Mouse (Mus musculus) forebrain, embryonic 13.5 days (tissue): ENCODE measurements at regions not wholly inside any gene's neighbourhood (a gene's known extent, or its start where the extent isn't known, plus 50 kb on each side); places are given as distances from the start of the nearest gene placed in this dataset.

Experiments used
- ATAC-seq: fragments of 200-750 bp; cut with Nextera tagmentation; 2 replicates; pipeline ENCODE4 v1.8.0; 2017
- H3K27ac ChIP-seq: fragments of 300-500 bp; sonication (generic); 2 replicates; pipeline ENCODE4 v1.5.1; 2015; ENCODE audit warnings: inconsistent platforms, mild to moderate bottlenecking, moderate library complexity
- H3K27me3 ChIP-seq: fragments of 300-500 bp; sonication (generic); 2 replicates; pipeline ENCODE4 v1.6.1; 2015; ENCODE audit warnings: mild to moderate bottlenecking, inconsistent platforms
- H3K36me3 ChIP-seq: fragments of 300-500 bp; sonication (generic); 2 replicates; pipeline ENCODE4 v1.6.1; 2015; ENCODE audit warnings: mild to moderate bottlenecking, inconsistent platforms; ENCODE audit not compliant: poor library complexity, severe bottlenecking
- H3K4me1 ChIP-seq: fragments of 300-500 bp; sonication (generic); 2 replicates; pipeline ENCODE4 v1.6.1; 2015; ENCODE audit warnings: inconsistent platforms
- H3K4me2 ChIP-seq: fragments of 300-500 bp; sonication (generic); 2 replicates; pipeline ENCODE4 v1.6.1; 2015; ENCODE audit warnings: inconsistent platforms, mild to moderate bottlenecking, moderate library complexity
- H3K4me3 ChIP-seq: fragments of 300-500 bp; sonication (generic); 2 replicates; pipeline ENCODE4 v1.5.1; 2015; ENCODE audit warnings: mild to moderate bottlenecking, inconsistent platforms
- H3K9ac ChIP-seq: fragments of 300-500 bp; sonication (generic); 2 replicates; pipeline ENCODE4 v1.6.1; 2015; ENCODE audit warnings: mild to moderate bottlenecking, inconsistent platforms
- H3K9me3 ChIP-seq: fragments of 300-500 bp; sonication (generic); replicated peaks from 2 replicates; pipeline ENCODE4 v1.6.1; 2016; ENCODE audit warnings: inconsistent platforms
- WGBS: fragments of 180-500 bp; shearing (Covaris S2); methylation state at CpG from one replicate; pipeline ENCODE4 v1.1.7; 2015; 5-methylcytosine and 5-hydroxymethylcytosine counted together

- no peak overlapping the region for H3K9ac ChIP-seq
- WGBS = 89% methylated on average over 4 of the region's 4 CpGs
- no peaks in the 10 kb centered on the region for H3K9me3 ChIP-seq
- H3K27ac ChIP-seq = no peak overlapping the region
- H3K4me2 ChIP-seq = no peak overlapping the region
- H3K4me3 ChIP-seq = no peak overlapping the region
- no peaks in the 10 kb centered on the region for H3K27me3 ChIP-seq
- no peaks in the 10 kb centered on the region for H3K36me3 ChIP-seq
- H3K4me1 ChIP-seq = no peaks in the 10 kb centered on the region
- ATAC-seq = no peak
These were observed 710.2 kb upstream of the Tenm4 start for GRCm38 (mm10) chr7:95460889-95461288.

- no peak overlapping the region for H3K9ac ChIP-seq
- no peaks in the 10 kb centered on the region for H3K4me1 ChIP-seq
- no peak for ATAC-seq
- no peaks in the 10 kb centered on the region for H3K36me3 ChIP-seq
- H3K4me2 ChIP-seq = no peak overlapping the region
- no peak overlapping the region for H3K4me3 ChIP-seq
- WGBS = 88% methylated on average over 4 of the region's 4 CpGs
- H3K27ac ChIP-seq = no peak overlapping the region
- H3K9me3 ChIP-seq = no peaks in the 10 kb centered on the region
- no peaks in the 10 kb centered on the region for H3K27me3 ChIP-seq
These were observed 705.5 kb upstream of the Tenm4 start for GRCm38 (mm10) chr7:95465506-95465905.

GRCm38 (mm10) chr7:95467028-95467427 is 704.0 kb upstream of the Tenm4 start:
- Histone ChIP-seq H3K27me3 (no peaks in the 10 kb centered on the region), H3K27ac (no peak overlapping the region), H3K36me3 (no peaks in the 10 kb centered on the region), H3K4me1 (no peaks in the 10 kb centered on the region), H3K9me3 (no peaks in the 10 kb centered on the region), H3K9ac (no peak overlapping the region), H3K4me2 (no peak overlapping the region), H3K4me3 (no peak overlapping the region)
- WGBS = 23% methylated on average over 3 of the region's 3 CpGs
- ATAC-seq = no peak

GRCm38 (mm10) chr7:95473892-95474291 is 697.2 kb upstream of the Tenm4 start:
- Histone ChIP-seq H3K27ac (no peak overlapping the region), H3K36me3 (no peaks in the 10 kb centered on the region), H3K9me3 (no peaks in the 10 kb centered on the region; the same call in 1 of the 2 replicates), H3K27me3 (no peaks in the 10 kb centered on the region), H3K4me3 (no peak overlapping the region), H3K4me2 (no peak overlapping the region), H3K9ac (no peak overlapping the region), H3K4me1 (no peaks in the 10 kb centered on the region)
- no peak for ATAC-seq
- WGBS = 71% methylated on average over 4 of the region's 4 CpGs

- ATAC-seq = peak; percentile 24; the same call in 1 of the 2 replicates
- Histone ChIP-seq H3K9me3 (no peaks in the 10 kb centered on the region; the same call in 1 of the 2 replicates), H3K4me1 (peaks cover 9% of the 10 kb centered on the region), H3K27ac (no peak overlapping the region), H3K27me3 (no peaks in the 10 kb centered on the region), H3K36me3 (no peaks in the 10 kb centered on the region), H3K4me3 (no peak overlapping the region), H3K4me2 (no peak overlapping the region), H3K9ac (no peak overlapping the region)
- WGBS = 2% methylated on average over 5 of the region's 5 CpGs
These were observed 690.8 kb upstream of the Tenm4 start for GRCm38 (mm10) chr7:95480121-95480726.

GRCm38 (mm10) chr7:95489666-95490065 is 681.4 kb upstream of the Tenm4 start:
- WGBS = 6% methylated on average over 4 of the region's 4 CpGs
- no peak overlapping the region for H3K9ac ChIP-seq
- no peak overlapping the region for H3K4me3 ChIP-seq
- no peaks in the 10 kb centered on the region for H3K4me1 ChIP-seq
- H3K9me3 ChIP-seq = no peaks in the 10 kb centered on the region
- H3K4me2 ChIP-seq = no peak overlapping the region
- no peaks in the 10 kb centered on the region; the same call in 1 of the 2 replicates for H3K27me3 ChIP-seq
- peak; percentile 80 for ATAC-seq
- no peak overlapping the region for H3K27ac ChIP-seq
- H3K36me3 ChIP-seq = no peaks in the 10 kb centered on the region

- H3K27me3 ChIP-seq = no peaks in the 10 kb centered on the region
- no peak overlapping the region for H3K4me3 ChIP-seq
- no peaks in the 10 kb centered on the region for H3K9me3 ChIP-seq
- no peak overlapping the region for H3K9ac ChIP-seq
- H3K36me3 ChIP-seq = no peaks in the 10 kb centered on the region
- no peak; the same call in 1 of the 2 replicates for ATAC-seq
- H3K27ac ChIP-seq = no peak overlapping the region
- 86% methylated on average over 1 of the region's 1 CpGs for WGBS
- no peaks in the 10 kb centered on the region for H3K4me1 ChIP-seq
- no peak overlapping the region for H3K4me2 ChIP-seq
These were observed 676.3 kb upstream of the Tenm4 start for GRCm38 (mm10) chr7:95494793-95495192.

GRCm38 (mm10) chr7:95502959-95503358 is 668.1 kb upstream of the Tenm4 start:
- H3K36me3 ChIP-seq = no peaks in the 10 kb centered on the region
- H3K4me3 ChIP-seq = no peak overlapping the region
- no peak overlapping the region for H3K9ac ChIP-seq
- no peaks in the 10 kb centered on the region for H3K4me1 ChIP-seq
- H3K27ac ChIP-seq = no peak overlapping the region; the same call in 1 of the 2 replicates
- peak; percentile 51; the same call in 1 of the 2 replicates for ATAC-seq
- no peaks in the 10 kb centered on the region for H3K27me3 ChIP-seq
- H3K4me2 ChIP-seq = no peak overlapping the region
- H3K9me3 ChIP-seq = no peaks in the 10 kb centered on the region
- 16% methylated on average over 6 of the region's 6 CpGs for WGBS

- Histone ChIP-seq H3K27me3 (no peaks in the 10 kb centered on the region), H3K27ac (no peak overlapping the region), H3K4me2 (no peak overlapping the region), H3K9me3 (no peaks in the 10 kb centered on the region), H3K36me3 (no peaks in the 10 kb centered on the region), H3K4me3 (no peak overlapping the region), H3K9ac (no peak overlapping the region), H3K4me1 (no peaks in the 10 kb centered on the region)
- 42% methylated on average over 3 of the region's 3 CpGs for WGBS
- ATAC-seq = 0 out of 2 replicates have a peak, but pooled peaks have one; percentile 30
These were observed 623.8 kb upstream of the Tenm4 start for GRCm38 (mm10) chr7:95547256-95547655.

- WGBS = 71% methylated on average over 3 of the region's 3 CpGs
- Histone ChIP-seq H3K27ac (no peak overlapping the region), H3K36me3 (no peaks in the 10 kb centered on the region), H3K4me1 (no peaks in the 10 kb centered on the region), H3K27me3 (no peaks in the 10 kb centered on the region), H3K9me3 (no peaks in the 10 kb centered on the region), H3K4me2 (no peak overlapping the region), H3K4me3 (no peak overlapping the region), H3K9ac (no peak overlapping the region)
- ATAC-seq = no peak
These were observed 620.9 kb upstream of the Tenm4 start for GRCm38 (mm10) chr7:95550099-95550498.

- no peak for ATAC-seq
- Histone ChIP-seq H3K4me3 (no peak overlapping the region), H3K9me3 (no peaks in the 10 kb centered on the region), H3K4me2 (no peak overlapping the region), H3K4me1 (no peaks in the 10 kb centered on the region), H3K36me3 (no peaks in the 10 kb centered on the region), H3K9ac (no peak overlapping the region), H3K27ac (no peak overlapping the region), H3K27me3 (no peaks in the 10 kb centered on the region)
- 91% methylated on average over 3 of the region's 3 CpGs for WGBS
These were observed 619.2 kb upstream of the Tenm4 start for GRCm38 (mm10) chr7:95551798-95552387.

GRCm38 (mm10) chr7:95558589-95558988 is 612.5 kb upstream of the Tenm4 start:
- Histone ChIP-seq H3K27ac (no peak overlapping the region), H3K4me3 (no peak overlapping the region), H3K36me3 (no peaks in the 10 kb centered on the region), H3K4me1 (peaks cover 6% of the 10 kb centered on the region; the same call in 1 of the 2 replicates), H3K9ac (no peak overlapping the region), H3K4me2 (no peak overlapping the region), H3K27me3 (no peaks in the 10 kb centered on the region), H3K9me3 (no peaks in the 10 kb centered on the region)
- 52% methylated on average over 2 of the region's 2 CpGs for WGBS
- no peak for ATAC-seq

GRCm38 (mm10) chr7:95578633-95579032 is 592.4 kb upstream of the Tenm4 start:
- no peak for ATAC-seq
- Histone ChIP-seq H3K27ac (no peak overlapping the region), H3K9ac (no peak overlapping the region), H3K4me3 (no peak overlapping the region), H3K36me3 (no peaks in the 10 kb centered on the region), H3K4me1 (no peaks in the 10 kb centered on the region), H3K27me3 (no peaks in the 10 kb centered on the region), H3K9me3 (no peaks in the 10 kb centered on the region), H3K4me2 (no peak overlapping the region)
- WGBS = 74% methylated on average over 2 of the region's 2 CpGs
